9 mouse cellular contexts compared by ENCODE assay signal in genomic region chr2:167685137-167685536, GRCm38 (mm10). TPM values are rescaled to one million over a fixed set of nuclear protein-coding genes. Genes with fewer than 3 reads are reported as not detected.
DNase-seq lines count a peak whose midpoint lies in the region; ATAC-seq lines count a peak whose summit lies in the region.
"Had no signal": no experiment of that assay in that cellular context is flagged by ENCODE, and none has a peak within 500 bp of the region (broad histone marks: within the 10 kb centered on the region; RNA-seq: fewer than 3 reads in every experiment).

No protein-coding gene starts in this region.

- no peak for ATAC-seq in embryonic facial prominence, embryonic 15.5 days (ENCODE audit: insufficient number of reproducible peaks, low FRiP score, low TSS enrichment, low read depth)

- H3K9me3 ChIP-seq in embryonic facial prominence, embryonic 15.5 days (replicated peaks), result no peaks in the 10 kb centered on the region

- H3K27me3 ChIP-seq in embryonic facial prominence, embryonic 15.5 days, result peaks cover 8% of the 10 kb centered on the region; the same call in 1 of the 2 replicates

- no peak overlapping the region for H3K4me3 ChIP-seq in embryonic facial prominence, embryonic 15.5 days (replicated peaks)

- no peak overlapping the region for H3K9ac ChIP-seq in embryonic facial prominence, embryonic 15.5 days

- 6% methylated on average over 8 of the region's 8 CpGs for WGBS in embryonic facial prominence, embryonic 15.5 days

- H3K4me1 ChIP-seq in embryonic facial prominence, embryonic 15.5 days, result peaks cover 27% of the 10 kb centered on the region

- H3K4me2 ChIP-seq in embryonic facial prominence, embryonic 15.5 days (replicated peaks), result no peak overlapping the region

- H3K36me3 ChIP-seq in embryonic facial prominence, embryonic 15.5 days, result no peaks in the 10 kb centered on the region

- H3K27ac ChIP-seq in embryonic facial prominence, embryonic 15.5 days (replicated peaks), result peak overlapping the region; percentile 19; the same call in 1 of the 2 replicates

- DNase-seq in ES-CJ7 (ENCODE audit: low read depth, low spot score), result peak; percentile 90
- DNase-seq in adrenal gland, postnatal 4 days (ENCODE audit: low spot score in 2 of 2), result peak; percentile 95 to 97
- DNase-seq in heart, adult 9 months (ENCODE audit: low spot score in 2 of 2), result peak; percentile 81 to 94
- DNase-seq in layer of hippocampus, adult 9-11 months, result peak; percentile 94
- peak; percentile 89 to 95 for DNase-seq in lung, postnatal 4 days
- peak; percentile 100 for DNase-seq in right cerebral cortex, adult 2 months (ENCODE audit: low spot score in 2 of 2)
- DNase-seq in urinary bladder, postnatal 10 days (ENCODE audit: low spot score), result peak; percentile 85

RNA-seq across cellular contexts. Expression of gene Cebpb, which starts 3.6 kb away (rescaled TPM):
- 100 to 1,000 TPM; 229 to 255 TPM for total RNA-seq in adrenal gland, postnatal 4 days (2021)
- polyA plus RNA-seq in embryonic facial prominence, embryonic 15.5 days (2015; fragmentation: Nextera tagmentation; extraction: Ambion mirVana), result 41.9 and 42.0 TPM in 2 replicates

RNA-seq across cellular contexts. Expression of gene Tmem189, which starts 4.5 kb away (rescaled TPM):
- 10 to 100 TPM; 32.9 to 35.4 TPM for total RNA-seq in adrenal gland, postnatal 4 days (2021)
- polyA plus RNA-seq in embryonic facial prominence, embryonic 15.5 days (2015; fragmentation: Nextera tagmentation; extraction: Ambion mirVana), result 43.7 and 44.3 TPM in 2 replicates

RNA-seq across cellular contexts. Expression of gene Gm20431, which starts 23.8 kb away (rescaled TPM):
- total RNA-seq in adrenal gland, postnatal 4 days (2021), result 10 to 100 TPM; 18.2 to 23.0 TPM
- polyA plus RNA-seq in embryonic facial prominence, embryonic 15.5 days (2015; fragmentation: Nextera tagmentation; extraction: Ambion mirVana), result 6.1 and 10.0 TPM in 2 replicates
- polyA plus RNA-seq: liver, embryonic 16.5 days had no signal

RNA-seq across cellular contexts. Expression of gene Ube2v1, which starts 53.2 kb away (rescaled TPM):
- 100 to 1,000 TPM; 194 to 200 TPM for total RNA-seq in adrenal gland, postnatal 4 days (2021)
- polyA plus RNA-seq in embryonic facial prominence, embryonic 15.5 days (2015; fragmentation: Nextera tagmentation; extraction: Ambion mirVana), result 292 and 294 TPM in 2 replicates
